Mouse (Mus musculus) urinary bladder, postnatal 4 days (tissue): ENCODE results near the gene Sqstm1.

Experiments used
- DNase-seq, 2 experiments: peaks; one replicate each; pipeline ENCODE4 v3.0.0; 2021 to 2022; ENCODE audit warnings: low spot score in 2 of 2

Gene Sqstm1

DNA sequence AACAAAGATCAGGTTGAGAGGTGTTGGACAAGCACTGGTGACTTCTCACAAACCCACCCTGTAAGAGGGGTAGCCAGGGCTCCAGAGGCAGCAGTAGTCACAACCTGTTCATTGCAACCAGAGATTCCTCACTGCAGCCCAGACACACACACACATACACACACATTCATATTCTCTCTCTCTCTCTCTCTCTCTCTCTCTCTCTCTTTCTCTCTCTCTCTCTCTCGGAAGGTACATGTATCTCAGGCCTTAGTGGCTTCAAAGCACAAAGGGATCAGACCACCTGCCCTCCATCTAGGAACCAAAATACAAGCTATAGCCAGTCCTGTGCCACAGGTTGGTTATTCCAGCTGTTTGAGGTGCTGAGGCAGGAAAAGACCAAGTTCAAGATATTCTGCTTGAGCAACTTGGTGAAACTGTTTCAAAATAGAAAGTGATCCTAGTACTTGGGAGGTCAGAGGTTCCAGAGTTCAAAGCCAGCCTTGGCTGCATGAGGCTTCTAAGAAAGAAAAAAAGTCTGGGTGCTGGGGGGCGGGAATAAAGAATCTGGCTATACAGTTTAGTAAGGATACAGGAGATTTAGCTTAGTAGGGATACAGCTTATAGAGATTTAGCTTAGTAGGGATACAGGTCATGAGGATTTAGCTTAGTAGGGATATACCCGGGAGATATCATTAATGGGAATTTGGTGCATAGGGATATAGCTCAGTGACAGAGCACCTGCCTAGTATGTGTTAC is 864 bp upstream of the Sqstm1 start:
- no peak for DNase-seq

DNA sequence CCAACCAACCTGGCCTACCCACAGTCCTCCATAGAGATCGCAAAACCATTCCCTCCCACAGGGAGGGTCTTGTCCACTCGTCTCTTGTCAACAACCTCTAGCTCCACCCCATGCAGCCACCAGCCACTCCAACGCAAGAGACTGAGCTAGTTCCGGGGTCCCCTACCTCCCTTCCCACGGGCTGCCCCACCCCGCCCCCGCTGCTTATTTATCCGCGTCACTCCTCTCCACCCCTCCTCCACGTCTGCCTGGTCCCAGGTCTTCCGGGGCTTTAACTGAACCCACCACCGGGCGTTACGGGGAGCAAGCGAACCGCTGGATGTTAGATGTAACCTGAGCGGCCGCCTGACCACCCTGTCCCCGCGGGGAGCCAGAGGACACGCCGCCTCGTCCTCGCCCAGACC is 524 bp downstream of the Sqstm1 start:
- DNase-seq, result peak; percentile 90 to 94

DNA sequence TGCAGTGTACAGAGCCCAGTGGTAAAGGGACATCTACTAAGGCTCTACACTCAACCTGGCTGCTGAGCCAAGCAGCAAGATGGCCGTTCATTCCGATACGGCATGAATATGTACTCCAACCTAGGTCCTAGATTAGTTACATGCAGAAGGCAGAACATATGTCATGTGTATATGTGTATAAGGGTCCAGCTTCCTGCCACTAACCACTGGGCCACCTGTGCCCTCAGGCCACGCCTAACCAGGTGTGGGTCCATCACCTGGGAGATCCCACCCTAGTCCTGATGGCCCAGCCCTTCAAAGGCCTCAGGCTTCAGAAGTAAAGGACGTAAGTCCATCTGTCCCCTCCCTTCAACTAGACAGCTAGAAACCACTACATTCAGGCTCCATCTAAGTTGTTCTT is 2.6 kb downstream of the Sqstm1 start:
- no peak for DNase-seq

DNA sequence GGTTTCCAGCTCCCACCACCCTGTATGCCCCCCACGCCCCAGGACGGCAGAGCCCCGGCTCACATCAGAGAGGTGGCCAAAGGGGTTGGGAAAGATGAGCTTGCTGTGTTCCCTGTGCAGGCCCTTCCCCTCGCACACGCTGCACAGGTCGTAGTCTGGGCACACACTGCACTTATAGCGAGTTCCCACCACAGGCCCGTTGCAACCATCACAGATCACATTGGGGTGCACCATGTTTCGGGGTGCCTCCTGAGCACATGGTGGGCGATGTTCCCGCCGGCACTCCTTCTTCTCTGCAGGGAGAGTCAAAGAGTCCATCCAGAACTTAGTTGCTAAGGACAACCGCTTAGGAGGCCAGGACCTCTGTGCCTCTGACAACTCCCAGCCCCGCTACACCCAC is 3.3 kb downstream of the Sqstm1 start:
- no peak for DNase-seq

DNA sequence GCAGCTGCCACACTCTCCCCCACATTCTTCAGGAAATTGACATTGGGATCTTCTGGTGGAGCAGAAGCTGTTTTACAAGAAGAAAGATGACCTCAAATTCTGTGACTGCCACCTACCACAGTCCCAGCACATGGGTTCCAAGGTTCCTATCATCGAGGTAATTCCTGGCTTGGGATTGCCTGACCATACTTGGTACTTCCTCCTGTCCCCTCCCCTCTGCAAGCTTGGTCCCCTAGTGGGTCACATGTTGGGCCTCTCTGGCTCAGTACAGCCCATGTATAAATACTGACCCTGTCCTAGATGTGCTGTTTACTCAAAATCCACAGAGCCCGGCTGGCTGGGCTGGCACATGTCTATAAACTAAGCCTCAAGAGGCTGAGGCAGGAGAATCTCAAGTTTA is 4.6 kb downstream of the Sqstm1 start:
- DNase-seq, result no peak

DNA sequence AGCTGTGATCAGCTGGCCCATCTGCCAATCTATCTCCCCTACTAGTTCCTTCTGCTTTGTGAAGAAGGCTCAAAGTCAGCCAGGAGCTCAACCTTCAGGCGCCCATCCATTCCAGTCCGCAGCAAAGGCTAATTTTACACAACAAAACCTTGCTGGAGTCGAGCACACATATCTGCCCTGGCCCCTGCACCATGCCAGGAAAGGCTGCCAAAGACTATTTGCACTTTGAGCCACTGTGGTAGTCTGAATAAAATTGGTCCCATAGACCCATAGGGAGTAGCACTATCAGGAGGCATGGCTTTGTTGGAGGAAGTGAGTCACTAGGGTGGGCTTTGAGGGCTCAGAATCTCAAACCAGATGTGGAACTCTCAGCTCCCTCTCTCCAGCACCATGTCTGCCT is 5.2 kb downstream of the Sqstm1 start:
- DNase-seq, result no peak

DNA sequence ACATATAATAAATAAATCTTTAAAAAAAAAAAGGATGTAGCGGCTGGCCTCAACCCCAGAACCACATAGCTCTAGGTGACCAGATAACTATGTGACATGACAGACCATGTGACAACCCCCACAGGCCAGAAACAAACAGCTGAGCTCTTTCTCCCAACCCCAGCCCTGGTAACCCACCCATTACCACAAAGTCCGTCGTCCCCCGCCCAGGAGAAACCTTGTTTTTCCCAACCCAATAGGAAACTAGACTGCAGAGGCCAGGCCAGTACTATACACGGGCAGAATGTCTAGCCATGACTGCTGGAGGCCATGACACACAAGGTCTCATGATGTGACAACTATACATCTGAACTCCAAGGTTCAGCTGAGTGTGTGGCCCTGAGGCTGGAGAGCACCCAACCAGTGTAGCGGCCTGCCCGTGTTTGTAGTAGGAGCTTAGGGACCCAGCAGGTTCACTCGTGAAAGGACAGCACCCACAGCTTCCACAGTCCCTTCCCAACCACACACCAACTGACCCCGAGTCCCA is 7.3 kb downstream of the Sqstm1 start:
- no peak for DNase-seq

DNA sequence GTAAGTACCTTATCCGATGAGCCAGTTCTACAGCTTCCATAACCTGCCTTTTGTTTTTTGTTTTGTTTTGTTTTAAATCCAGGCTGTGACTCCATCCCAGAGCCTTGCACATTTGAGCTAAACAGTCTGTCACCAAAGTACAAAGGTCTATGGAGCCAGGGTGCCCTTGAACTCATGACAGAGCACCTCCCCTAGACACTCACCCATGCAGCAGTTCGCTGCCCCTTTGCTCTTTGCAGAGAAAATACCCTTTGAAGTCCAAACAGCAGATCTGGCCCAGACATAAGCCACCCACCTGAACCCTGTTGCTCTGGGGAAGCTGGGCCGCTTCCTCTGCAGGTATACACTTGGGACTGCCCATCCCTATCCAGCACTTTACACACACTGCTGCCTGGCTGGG is 9.0 kb downstream of the Sqstm1 start:
- no peak for DNase-seq

DNA sequence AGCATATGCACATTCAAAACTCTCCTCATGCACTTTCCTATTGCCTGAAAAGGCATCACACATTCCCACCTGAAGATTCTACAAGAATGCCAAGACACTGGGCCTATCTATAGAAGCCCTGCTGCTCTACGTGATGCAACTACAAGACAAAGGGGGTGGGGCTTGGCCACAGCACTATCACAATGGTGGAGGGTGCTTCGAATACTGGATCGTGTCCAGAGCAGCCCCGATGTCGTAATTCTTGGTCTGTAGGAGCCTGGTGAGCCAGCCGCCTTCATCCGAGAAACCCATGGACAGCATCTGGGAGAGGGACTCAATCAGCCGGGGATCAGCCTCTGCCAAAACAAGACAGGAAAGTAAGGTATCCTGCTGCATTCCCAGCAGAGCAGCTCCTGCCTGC is 10.0 kb downstream of the Sqstm1 start:
- no peak for DNase-seq

DNA sequence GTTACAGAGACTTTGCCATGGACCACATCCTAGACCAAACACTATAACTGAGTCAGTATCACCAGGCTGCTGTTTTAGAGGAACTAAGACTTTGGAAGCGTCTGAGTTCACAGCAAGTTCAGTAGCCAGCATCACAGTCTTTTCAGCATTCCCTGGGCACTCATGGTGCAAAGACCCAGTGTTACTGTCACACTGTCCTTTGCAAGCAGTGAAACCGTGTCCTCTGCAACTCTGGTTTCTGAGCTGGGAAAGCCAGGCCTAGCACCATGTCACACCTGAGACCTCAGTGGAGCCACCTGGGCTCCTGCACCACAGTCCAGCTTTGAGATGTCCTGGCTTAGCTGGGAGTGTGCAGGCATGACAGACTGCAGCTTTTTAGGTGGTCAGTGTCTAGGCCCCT is 11.7 kb downstream of the Sqstm1 start:
- no peak for DNase-seq

DNA sequence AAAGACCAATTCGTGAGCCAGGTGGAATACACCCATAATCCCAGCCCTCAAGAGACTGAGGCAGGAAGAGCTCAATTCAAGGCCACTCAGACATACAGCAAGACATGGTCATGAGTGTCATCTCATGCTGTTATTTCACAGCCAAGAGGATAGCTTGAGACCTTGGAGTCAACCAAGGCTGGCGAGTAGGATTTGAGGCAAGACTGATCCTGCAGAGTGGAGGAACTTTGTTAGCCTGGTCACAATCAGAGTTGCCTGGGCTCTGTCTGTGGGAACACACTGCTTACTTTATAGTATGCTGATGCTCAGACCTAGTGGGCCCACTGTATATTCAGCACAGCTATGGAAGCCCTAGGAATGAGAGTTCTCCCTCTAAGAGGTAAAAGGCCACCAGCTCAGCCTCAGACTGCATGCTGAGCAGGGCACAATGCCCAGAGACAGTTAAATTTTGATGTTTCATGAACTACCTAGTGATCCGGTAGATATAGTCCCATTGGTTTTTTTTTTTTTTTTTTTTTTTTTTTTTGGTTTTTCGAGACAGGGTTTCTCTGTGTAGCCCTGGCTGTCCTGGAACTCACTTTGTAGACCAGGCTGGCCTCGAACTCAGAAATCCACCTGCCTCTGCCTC is 12.3 kb downstream of the Sqstm1 start:
- DNase-seq, result no peak

DNA sequence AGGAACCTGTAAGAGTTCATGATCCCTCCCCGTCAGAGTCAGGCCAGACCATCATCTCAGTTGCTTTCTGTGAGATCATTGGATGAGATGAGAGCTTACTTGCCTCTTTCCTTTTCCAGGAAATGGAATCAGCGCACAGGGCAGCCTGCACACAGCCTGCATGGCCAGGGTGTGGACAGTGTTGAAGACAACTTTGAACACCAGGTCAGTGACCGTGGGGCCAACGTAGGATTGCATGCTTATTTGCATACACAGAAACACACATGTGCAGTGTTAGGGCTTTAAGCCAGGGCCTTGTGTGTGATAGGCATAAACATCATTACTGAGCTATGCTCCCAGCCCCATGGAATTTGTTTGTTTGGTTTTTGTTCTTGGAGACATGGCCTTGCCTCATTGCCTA is 13.1 kb downstream of the Sqstm1 start:
- DNase-seq, result no peak

DNA sequence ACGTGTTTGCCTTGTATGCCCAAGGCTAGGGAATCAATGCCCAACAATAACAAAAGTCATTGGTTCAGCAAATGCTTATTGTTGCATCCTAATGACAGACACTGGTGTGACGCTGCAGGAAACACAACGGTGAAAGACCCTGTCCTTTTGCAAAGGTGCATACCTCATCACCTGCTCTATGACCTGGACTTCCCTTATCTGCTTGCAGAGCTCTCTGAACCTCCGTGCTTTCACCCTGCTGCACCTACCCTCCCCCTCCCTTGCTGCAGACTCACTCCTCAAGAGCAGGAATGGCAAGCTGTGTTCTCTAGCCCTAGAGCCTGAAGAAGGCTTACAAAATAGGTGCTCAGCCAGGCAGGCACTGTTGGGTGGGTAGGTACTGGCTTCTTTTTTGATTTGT is 15.8 kb downstream of the Sqstm1 start:
- no peak for DNase-seq

DNA sequence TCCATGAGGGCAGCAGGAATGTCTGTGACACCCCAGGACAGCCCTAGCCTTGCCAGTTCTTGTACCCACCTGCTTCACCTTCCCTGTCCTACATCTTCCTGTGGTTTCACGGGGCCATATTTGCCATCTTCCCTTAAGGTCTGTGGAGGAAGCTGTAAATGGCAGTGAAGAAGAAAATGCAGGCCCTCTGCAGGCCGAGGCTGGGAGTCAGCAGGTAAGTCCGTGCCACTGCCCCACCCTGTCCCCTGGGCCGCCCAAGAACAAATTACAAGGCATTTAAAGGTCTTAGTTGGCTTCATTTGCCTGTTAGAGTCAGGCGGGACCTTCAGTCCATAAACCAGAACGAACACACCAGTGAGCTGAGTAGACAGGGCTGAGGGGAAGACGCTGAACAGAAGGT is 16.6 kb downstream of the Sqstm1 start:
- no peak for DNase-seq

DNA sequence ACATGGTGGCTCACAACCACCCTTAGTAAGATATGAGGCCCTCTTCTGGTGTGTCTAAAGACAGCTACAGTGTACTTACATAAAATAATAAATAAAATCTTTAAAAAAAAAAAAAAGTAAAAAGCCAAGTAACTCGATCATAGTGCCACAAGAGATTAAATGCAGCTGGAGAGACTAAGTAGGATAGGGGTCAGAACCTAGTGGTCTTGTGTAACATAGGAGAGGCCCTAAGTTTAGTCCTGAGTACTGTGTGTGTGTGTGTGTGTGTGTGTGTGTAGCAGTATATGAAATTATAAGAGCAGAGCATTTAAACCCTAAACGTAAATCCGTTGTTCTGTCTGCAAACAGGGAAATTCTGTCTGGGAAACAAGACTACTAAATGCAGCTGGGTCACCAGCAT is 18.3 kb downstream of the Sqstm1 start:
- DNase-seq, result no peak

DNA sequence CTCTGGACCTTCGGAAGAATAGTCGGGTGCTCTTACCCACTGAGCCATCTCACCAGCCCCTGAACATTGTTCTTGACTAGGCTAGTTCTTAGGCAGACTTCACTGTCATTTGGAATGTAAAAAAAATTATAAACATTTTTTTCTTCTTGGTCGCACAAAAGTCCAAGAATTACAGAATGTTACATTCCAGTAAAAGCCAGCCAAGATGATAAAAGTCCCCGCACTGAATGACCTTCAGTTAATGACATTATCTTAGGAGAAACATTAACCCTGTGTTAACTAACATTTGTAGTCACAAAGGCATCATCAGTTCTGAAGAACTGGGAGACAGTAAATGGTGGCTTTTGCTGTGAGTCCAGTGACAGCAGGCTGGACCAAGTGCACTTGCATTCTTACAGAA is 20.3 kb downstream of the Sqstm1 start:
- DNase-seq, result no peak

DNA sequence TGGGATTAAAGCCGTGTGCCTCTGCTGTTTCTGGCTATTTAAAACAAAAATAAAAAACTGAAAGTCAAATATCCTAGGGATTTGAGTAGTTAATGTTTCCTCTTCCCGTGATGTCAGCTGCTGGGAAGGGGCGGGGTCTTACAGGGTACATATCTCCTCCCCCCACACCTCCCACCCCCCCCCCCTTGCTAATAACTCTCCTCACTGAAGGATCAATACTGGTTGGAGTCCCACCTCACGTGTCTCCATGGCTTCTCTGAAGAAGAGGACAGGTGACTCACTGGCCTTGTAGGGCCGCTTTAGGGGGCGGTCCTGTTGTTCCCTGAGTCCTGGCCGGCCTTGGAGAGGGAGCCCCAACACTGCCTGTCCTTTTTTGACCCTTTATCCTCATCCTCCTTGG is 21.9 kb downstream of the Sqstm1 start:
- DNase-seq, result no peak

DNA sequence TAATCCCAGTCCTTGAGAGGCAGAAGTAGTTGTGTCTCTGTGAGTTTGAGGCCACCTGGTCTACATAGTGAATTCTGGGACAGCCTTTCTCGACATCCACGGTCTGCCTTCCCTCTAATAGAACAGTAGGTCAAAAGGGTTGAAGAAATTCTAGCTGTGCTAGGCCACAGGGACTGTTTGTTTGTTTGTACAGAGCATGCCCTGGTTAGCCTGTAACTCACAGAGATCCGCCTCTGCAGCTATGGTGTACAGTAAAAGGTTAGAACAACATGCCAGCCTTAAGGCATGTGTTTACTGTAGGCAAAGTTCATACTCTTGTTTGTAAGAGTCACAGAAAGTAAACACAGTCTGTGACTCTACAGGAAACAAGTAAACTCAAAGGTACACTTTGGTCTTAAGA is 25.8 kb downstream of the Sqstm1 start:
- no peak for DNase-seq

DNA sequence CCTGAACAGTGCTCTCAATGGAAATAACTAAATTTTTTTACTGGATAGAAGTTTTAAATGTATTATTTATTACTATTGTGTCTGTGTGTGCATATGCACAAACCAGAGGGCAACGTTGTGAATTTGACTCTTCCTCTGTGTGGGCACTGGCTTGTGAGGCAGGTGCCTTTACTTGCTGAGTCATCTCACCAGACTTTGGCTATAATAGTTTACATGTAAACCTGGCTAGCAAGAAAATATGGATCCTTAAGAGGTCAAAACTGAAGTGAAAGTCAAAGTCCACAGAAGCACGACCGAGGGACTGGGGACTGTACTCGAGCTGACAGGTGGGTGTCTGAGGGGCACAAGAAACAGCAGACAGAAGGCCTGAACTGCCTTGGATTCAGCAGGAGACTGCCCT is 27.9 kb downstream of the Sqstm1 start:
- no peak for DNase-seq

DNA sequence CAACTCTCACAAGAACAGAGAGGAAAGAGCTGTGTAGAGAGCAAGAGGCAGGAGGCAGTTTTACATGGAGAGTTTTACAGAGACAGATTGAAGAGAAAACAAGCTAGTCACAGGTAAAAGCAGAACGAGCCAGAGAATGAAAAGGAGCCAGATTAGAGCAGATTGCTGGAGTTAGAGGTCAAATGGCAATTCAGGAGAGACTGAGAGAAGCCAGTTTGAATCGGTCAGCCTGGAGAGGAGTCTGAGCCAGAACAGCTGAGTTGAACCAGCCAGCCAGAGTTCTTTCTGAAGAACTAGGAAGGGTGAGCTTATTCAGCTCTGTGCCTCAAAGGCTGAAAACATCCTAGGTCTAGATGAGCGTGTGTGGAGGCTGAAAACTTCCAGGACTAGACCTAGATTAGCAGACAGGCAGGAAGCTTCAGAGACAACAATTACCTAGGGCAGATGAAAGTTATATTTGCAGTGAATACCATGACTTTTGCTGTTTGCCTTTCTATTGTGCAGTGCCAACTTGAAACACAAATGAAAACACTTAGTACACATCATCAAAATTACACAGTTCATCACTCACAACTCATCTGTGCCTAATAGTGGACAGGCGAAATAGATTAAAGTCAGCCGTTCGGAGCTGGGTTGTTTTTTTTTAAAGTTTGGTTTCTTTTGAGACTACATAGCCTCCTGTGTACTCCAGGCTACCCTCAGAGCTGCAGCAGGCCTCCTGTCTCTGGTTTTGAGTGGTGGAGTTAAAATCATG is 30.0 kb downstream of the Sqstm1 start:
- DNase-seq, result no peak

DNA sequence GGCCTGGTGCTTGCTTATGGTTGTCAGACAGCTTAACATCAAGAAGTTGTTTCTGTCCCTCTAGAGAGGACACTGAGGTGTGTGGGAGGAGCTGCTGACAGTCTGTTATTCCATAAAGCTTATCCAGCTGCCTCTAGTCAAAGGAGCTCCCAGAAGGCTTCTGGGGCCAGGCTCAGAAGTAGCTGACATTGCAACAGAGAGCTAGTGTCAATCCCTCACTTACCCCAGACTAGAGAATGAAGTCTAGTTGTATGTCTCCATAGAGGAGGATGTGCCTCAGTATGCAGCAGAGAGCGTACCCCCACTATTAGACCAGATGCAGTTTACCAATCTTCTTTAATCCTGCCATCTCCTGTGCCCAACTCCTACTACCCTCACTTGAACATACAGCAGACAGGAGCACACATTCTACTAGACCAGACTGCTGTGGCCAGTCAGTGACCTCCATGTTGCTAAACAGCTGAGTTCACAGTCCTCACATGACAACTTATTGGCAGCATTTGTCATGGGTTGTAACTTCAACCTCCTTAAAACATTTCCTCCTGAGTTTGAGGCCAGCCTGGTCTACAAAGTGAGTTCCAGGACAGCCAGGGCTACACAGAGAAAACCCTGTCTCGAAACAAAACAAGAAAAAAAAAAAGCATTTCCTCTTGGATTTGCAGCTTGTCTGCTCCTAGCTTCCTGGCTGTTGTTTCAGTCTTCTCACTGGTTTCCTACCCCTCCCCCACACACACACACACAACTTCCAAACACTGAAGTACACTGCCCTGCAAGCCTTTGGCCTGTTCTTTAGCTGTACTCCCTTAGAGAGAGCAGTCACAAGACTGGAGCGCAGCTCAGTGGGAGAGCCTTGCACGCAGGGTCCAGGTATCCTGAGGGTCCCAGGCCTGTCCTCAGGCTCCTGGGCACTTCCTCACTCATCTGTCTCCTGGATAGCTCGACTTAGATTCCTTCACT is 31.8 kb downstream of the Sqstm1 start:
- no peak for DNase-seq

DNA sequence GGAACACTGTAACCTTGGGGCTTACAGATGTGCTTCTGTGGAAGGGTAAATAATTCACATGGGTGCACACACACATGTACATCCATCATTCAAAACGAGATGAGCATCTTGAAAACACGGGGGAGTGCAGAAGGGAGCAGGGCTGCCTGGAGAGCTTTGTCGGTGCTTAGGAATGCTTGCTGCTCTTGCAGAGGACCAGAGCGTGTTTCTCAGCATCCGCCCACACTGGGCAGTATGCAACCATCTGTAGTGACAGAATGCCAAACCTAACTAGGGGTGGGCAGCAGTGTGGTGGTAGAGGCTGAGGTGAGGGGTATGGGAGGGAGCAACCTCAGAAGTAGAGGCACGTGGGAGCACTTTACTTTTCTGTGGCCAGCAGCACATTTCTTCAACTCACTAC is 33.5 kb downstream of the Sqstm1 start:
- DNase-seq, result no peak
